Mouse (Mus musculus): ENCODE measurements around the gene Olfr721-ps1. TPM values are rescaled to one million over a fixed set of nuclear protein-coding genes. Genes with fewer than 3 reads are reported as not detected.
A peak's percentile ranks its signal among the peaks of the same experiment; 100 is the strongest.

Olfr721-ps1 gene
- polyA plus RNA-seq (2014; fragmentation: Nextera tagmentation; extraction: Ambion mirVana), result not detected in 2 replicates

GRCm38 (mm10) chr14:14400998-14401397 is at the start of gene Olfr721-ps1:
Olfr721-ps1 (plus strand) TSS chr14:14401298.
- no peak within 1 kb of the TSS for H3K4me3 ChIP-seq (ENCODE audit: control insufficient read depth in 1 of 2, insufficient read depth in 1 of 2, low read depth in 1 of 2, low read length in 2 of 2)
- 78% methylated on average over 2 of the region's 2 CpGs for WGBS
- H3K27me3 ChIP-seq (ENCODE audit: control insufficient read depth, insufficient read depth, low read length), result no peaks in the 10 kb centered on the region
- no peaks in the 10 kb centered on the region for H3K9me3 ChIP-seq (ENCODE audit: control insufficient read depth, low read length)
- no peak within 1 kb of the TSS for H3K27ac ChIP-seq (replicated peaks in 1 of 2; ENCODE audit: control insufficient read depth in 1 of 2, insufficient read depth in 1 of 2, low read depth in 2 of 2, low read length in 2 of 2)
- ATAC-seq (ENCODE audit: insufficient number of reproducible peaks, insufficient read depth, low FRiP score, low read depth), result no peak
- no peak within 1 kb of the TSS for H3K9ac ChIP-seq (ENCODE audit: low read length)
- no peaks in the 10 kb centered on the region for H3K4me1 ChIP-seq (ENCODE audit: control insufficient read depth in 2 of 2, insufficient read depth in 2 of 2, low read length in 2 of 2)
- no peak within 1 kb of the TSS for H3K4me2 ChIP-seq (ENCODE audit: low read length)
- no peaks in the 10 kb centered on the region for H3K36me3 ChIP-seq (ENCODE audit: control insufficient read depth, insufficient read depth, low read length)

DNA sequence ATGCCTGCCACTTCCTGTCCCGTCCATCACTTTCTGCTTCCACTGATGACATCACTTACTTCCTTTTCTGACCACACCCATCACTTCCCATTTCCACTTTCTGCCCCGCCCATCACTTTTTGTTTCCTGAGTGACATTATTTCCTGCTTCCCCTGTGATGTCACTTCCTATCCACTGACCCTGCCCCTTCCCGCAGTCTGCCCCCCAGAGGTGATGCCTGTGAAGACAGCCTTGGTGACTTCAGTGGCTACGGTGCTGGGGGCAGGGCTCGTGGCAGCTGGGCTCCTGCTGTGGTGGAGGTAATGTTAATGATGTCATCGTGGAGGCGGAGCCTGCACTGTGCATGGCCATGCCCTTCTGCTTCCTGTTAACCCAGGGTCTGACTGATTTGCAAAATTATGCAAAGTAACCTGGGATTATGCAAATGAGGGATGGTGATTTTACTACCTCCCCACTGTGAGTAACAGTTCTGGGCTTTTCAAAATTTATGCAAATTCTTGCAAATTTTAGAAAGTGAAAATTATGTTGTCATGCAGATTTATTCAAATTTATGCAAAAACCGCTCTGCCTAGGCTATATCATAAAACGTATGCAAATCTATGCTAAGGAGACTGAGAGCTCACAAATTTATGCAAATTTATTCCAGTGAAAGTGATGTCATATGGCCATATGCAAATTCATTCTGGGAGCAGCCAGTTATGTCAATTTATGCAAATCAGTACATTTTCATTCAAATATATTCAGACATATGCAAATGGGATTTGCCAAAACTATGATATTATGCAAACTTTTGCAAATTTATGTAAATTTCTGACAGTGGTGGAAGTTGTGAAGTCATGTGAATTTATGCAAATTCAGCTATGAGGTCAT is 49.1 kb upstream of the Olfr721-ps1 start:
- H3K9ac ChIP-seq (ENCODE audit: low read length), result no peak overlapping the region
- H3K36me3 ChIP-seq (ENCODE audit: control insufficient read depth, insufficient read depth, low read length), result no peaks in the 10 kb centered on the region; the same call in 1 of the 2 replicates
- no peak for ATAC-seq (ENCODE audit: insufficient number of reproducible peaks, insufficient read depth, low FRiP score, low read depth)
- no peak overlapping the region for H3K4me2 ChIP-seq (ENCODE audit: low read length)
- peaks cover 84% of the 10 kb centered on the region for H3K9me3 ChIP-seq (ENCODE audit: control insufficient read depth, low read length)
- 91% methylated on average over 9 of the region's 9 CpGs for WGBS
- no peak overlapping the region for H3K27ac ChIP-seq (replicated peaks in 1 of 2; ENCODE audit: control insufficient read depth in 1 of 2, insufficient read depth in 1 of 2, low read depth in 2 of 2, low read length in 2 of 2)
- H3K4me1 ChIP-seq (ENCODE audit: control insufficient read depth in 2 of 2, insufficient read depth in 2 of 2, low read length in 2 of 2), result no peaks in the 10 kb centered on the region
- no peak overlapping the region for H3K4me3 ChIP-seq (ENCODE audit: control insufficient read depth in 1 of 2, insufficient read depth in 1 of 2, low read depth in 1 of 2, low read length in 2 of 2)
- no peaks in the 10 kb centered on the region for H3K27me3 ChIP-seq (ENCODE audit: control insufficient read depth, insufficient read depth, low read length)

DNA sequence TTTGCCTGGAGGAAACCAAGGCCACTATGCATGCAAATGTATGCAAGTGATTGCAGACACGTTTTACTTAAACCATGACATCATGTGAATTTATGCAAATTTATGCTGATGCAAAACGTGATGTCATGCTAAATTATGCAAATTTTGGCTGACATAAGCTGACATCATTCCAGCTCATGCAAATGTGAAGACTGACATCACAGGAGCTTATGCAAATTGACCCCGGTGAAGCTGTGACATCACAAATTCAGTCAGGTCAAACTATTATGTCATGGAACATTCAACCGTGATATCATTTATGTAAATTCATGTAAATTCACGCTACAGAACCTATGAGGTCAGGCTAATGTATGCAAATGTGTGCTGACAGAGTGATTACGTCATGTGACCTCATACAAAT is 48.5 kb upstream of the Olfr721-ps1 start:
- peaks cover 77% of the 10 kb centered on the region for H3K9me3 ChIP-seq (ENCODE audit: control insufficient read depth, low read length)
- WGBS, result 81% methylated on average over 6 of the region's 6 CpGs
- H3K4me2 ChIP-seq (ENCODE audit: low read length), result no peak overlapping the region

GRCm38 (mm10) chr14:14353081-14353732 is 47.9 kb upstream of the Olfr721-ps1 start:
- H3K9me3 ChIP-seq (ENCODE audit: control insufficient read depth, low read length), result peaks cover 71% of the 10 kb centered on the region
- no peaks in the 10 kb centered on the region for H3K4me1 ChIP-seq (ENCODE audit: control insufficient read depth in 2 of 2, insufficient read depth in 2 of 2, low read length in 2 of 2)
- no peaks in the 10 kb centered on the region for H3K27me3 ChIP-seq (ENCODE audit: control insufficient read depth, insufficient read depth, low read length)
- no peak overlapping the region for H3K4me2 ChIP-seq (ENCODE audit: low read length)
- 90% methylated on average over 7 of the region's 7 CpGs for WGBS
- H3K4me3 ChIP-seq (ENCODE audit: control insufficient read depth in 1 of 2, insufficient read depth in 1 of 2, low read depth in 1 of 2, low read length in 2 of 2), result no peak overlapping the region
- no peak overlapping the region for H3K27ac ChIP-seq (replicated peaks in 1 of 2; ENCODE audit: control insufficient read depth in 1 of 2, insufficient read depth in 1 of 2, low read depth in 2 of 2, low read length in 2 of 2)
- H3K9ac ChIP-seq (ENCODE audit: low read length), result no peak overlapping the region
- ATAC-seq (ENCODE audit: insufficient number of reproducible peaks, insufficient read depth, low FRiP score, low read depth), result no peak
- H3K36me3 ChIP-seq (ENCODE audit: control insufficient read depth, insufficient read depth, low read length), result no peaks in the 10 kb centered on the region; the same call in 1 of the 2 replicates

More for the DNA sequence above, 48.5 kb upstream of the Olfr721-ps1 start:
- Histone ChIP-seq H3K36me3 (ENCODE audit: control insufficient read depth, insufficient read depth, low read length) (no peaks in the 10 kb centered on the region; the same call in 1 of the 2 replicates), H3K4me3 (ENCODE audit: control insufficient read depth in 1 of 2, insufficient read depth in 1 of 2, low read depth in 1 of 2, low read length in 2 of 2) (no peak overlapping the region), H3K9ac (ENCODE audit: low read length) (no peak overlapping the region), H3K27me3 (ENCODE audit: control insufficient read depth, insufficient read depth, low read length) (no peaks in the 10 kb centered on the region), H3K27ac (replicated peaks in 1 of 2; ENCODE audit: control insufficient read depth in 1 of 2, insufficient read depth in 1 of 2, low read depth in 2 of 2, low read length in 2 of 2) (no peak overlapping the region), H3K4me1 (ENCODE audit: control insufficient read depth in 2 of 2, insufficient read depth in 2 of 2, low read length in 2 of 2) (no peaks in the 10 kb centered on the region)
- ATAC-seq (ENCODE audit: insufficient number of reproducible peaks, insufficient read depth, low FRiP score, low read depth), result no peak

DNA sequence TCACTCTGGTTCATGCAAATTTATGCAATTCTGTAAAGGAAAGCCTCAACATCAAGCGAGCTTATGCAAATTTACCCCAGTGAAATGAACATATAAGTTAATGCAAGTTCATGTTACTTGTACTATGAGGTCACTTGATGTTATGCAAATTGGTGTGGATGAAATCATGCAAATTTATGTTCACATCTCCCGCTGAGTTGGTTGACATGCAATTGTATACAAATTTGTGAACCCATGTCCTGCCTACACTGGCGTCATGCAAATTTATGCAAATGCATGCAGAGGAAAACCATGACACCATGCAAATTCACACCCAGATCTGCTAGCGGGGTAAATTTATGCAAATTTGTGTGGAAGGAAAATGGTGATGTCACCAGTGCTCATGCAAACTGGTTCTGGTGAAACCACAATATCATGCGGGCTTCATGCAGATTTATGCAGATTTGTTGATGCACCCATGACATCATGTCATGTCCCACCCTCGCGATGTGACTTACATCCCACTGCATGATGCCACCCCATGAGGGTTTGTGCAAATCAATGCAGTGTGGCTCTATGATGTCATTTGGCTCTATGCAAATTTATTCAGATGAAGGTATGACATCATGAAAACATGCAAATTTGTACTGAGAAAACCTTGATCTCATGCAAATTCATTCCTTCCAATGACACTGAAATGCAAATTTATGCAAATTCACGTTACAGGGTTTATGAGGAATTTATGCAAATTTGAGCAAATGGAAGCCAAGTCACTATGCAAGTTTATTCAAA is 47.2 kb upstream of the Olfr721-ps1 start:
- H3K27ac ChIP-seq (replicated peaks in 1 of 2; ENCODE audit: control insufficient read depth in 1 of 2, insufficient read depth in 1 of 2, low read depth in 2 of 2, low read length in 2 of 2), result no peak overlapping the region
- no peaks in the 10 kb centered on the region; the same call in 1 of the 2 replicates for H3K36me3 ChIP-seq (ENCODE audit: control insufficient read depth, insufficient read depth, low read length)
- peaks cover 65% of the 10 kb centered on the region for H3K9me3 ChIP-seq (ENCODE audit: control insufficient read depth, low read length)
- H3K4me3 ChIP-seq (ENCODE audit: control insufficient read depth in 1 of 2, insufficient read depth in 1 of 2, low read depth in 1 of 2, low read length in 2 of 2), result no peak overlapping the region
- no peaks in the 10 kb centered on the region for H3K4me1 ChIP-seq (ENCODE audit: control insufficient read depth in 2 of 2, insufficient read depth in 2 of 2, low read length in 2 of 2)
- WGBS, result 91% methylated on average over 8 of the region's 8 CpGs
- no peak overlapping the region for H3K9ac ChIP-seq (ENCODE audit: low read length)
- no peak for ATAC-seq (ENCODE audit: insufficient number of reproducible peaks, insufficient read depth, low FRiP score, low read depth)
- H3K27me3 ChIP-seq (ENCODE audit: control insufficient read depth, insufficient read depth, low read length), result no peaks in the 10 kb centered on the region
- H3K4me2 ChIP-seq (ENCODE audit: low read length), result no peak overlapping the region

- peaks cover 57% of the 10 kb centered on the region for H3K9me3 ChIP-seq (ENCODE audit: control insufficient read depth, low read length)
- whole genome bisulfite sequencing, result 92% methylated on average over 13 of the region's 13 CpGs
- H3K4me3 ChIP-seq (ENCODE audit: control insufficient read depth in 1 of 2, insufficient read depth in 1 of 2, low read depth in 1 of 2, low read length in 2 of 2), result no peak overlapping the region
- no peak overlapping the region for H3K27ac ChIP-seq (replicated peaks in 1 of 2; ENCODE audit: control insufficient read depth in 1 of 2, insufficient read depth in 1 of 2, low read depth in 2 of 2, low read length in 2 of 2)
- H3K4me2 ChIP-seq (ENCODE audit: low read length), result no peak overlapping the region
- H3K9ac ChIP-seq (ENCODE audit: low read length), result no peak overlapping the region
- H3K4me1 ChIP-seq (ENCODE audit: control insufficient read depth in 2 of 2, insufficient read depth in 2 of 2, low read length in 2 of 2), result no peaks in the 10 kb centered on the region
- ATAC-seq (ENCODE audit: insufficient number of reproducible peaks, insufficient read depth, low FRiP score, low read depth), result peak; percentile 7; the same call in 1 of the 2 replicates
- H3K36me3 ChIP-seq (ENCODE audit: control insufficient read depth, insufficient read depth, low read length), result no peaks in the 10 kb centered on the region; the same call in 1 of the 2 replicates
- H3K27me3 ChIP-seq (ENCODE audit: control insufficient read depth, insufficient read depth, low read length), result no peaks in the 10 kb centered on the region
These were observed 46.4 kb upstream of the Olfr721-ps1 start for GRCm38 (mm10) chr14:14354511-14355359.

GRCm38 (mm10) chr14:14355360-14355646 is 45.8 kb upstream of the Olfr721-ps1 start:
- ATAC-seq (ENCODE audit: insufficient number of reproducible peaks, insufficient read depth, low FRiP score, low read depth), result peak; percentile 36; the same call in 1 of the 2 replicates
- H3K4me3 ChIP-seq (ENCODE audit: control insufficient read depth in 1 of 2, insufficient read depth in 1 of 2, low read depth in 1 of 2, low read length in 2 of 2), result no peak overlapping the region
- peaks cover 51% of the 10 kb centered on the region for H3K9me3 ChIP-seq (ENCODE audit: control insufficient read depth, low read length)
- H3K4me2 ChIP-seq (ENCODE audit: low read length), result no peak overlapping the region
- no peaks in the 10 kb centered on the region for H3K4me1 ChIP-seq (ENCODE audit: control insufficient read depth in 2 of 2, insufficient read depth in 2 of 2, low read length in 2 of 2)
- no peak overlapping the region for H3K9ac ChIP-seq (ENCODE audit: low read length)
- H3K36me3 ChIP-seq (ENCODE audit: control insufficient read depth, insufficient read depth, low read length), result no peaks in the 10 kb centered on the region; the same call in 1 of the 2 replicates
- no peak overlapping the region for H3K27ac ChIP-seq (replicated peaks in 1 of 2; ENCODE audit: control insufficient read depth in 1 of 2, insufficient read depth in 1 of 2, low read depth in 2 of 2, low read length in 2 of 2)
- WGBS, result 93% methylated on average over 8 of the region's 8 CpGs
- H3K27me3 ChIP-seq (ENCODE audit: control insufficient read depth, insufficient read depth, low read length), result no peaks in the 10 kb centered on the region

Measured in heart, embryonic 14.5 days (tissue).